Mouse (Mus musculus) ovary, postnatal 36 days (tissue): ENCODE data around the gene Cic.
"Not testable (repeated sequence)": the region's sequence is repeated elsewhere in the genome, so short reads cannot be mapped to it uniquely, and the experiment has no call there.

ENCODE experiments used
- DNase-seq: peaks from one replicate; pipeline ENCODE4 v3.0.0; 2022; ENCODE audit warnings: low spot score, mixed read lengths

Cic gene

GRCm38 (mm10) chr7:25305956-25306613, 38.6 kb downstream of the Cic start, which contains the start of gene Tmem145:
Gene Tmem145 (plus strand): TSS chr7:25306106.
- DNase-seq: peak; percentile 57

- no peak for DNase-seq
Observed at GRCm38 (mm10) chr7:25306614-25306996, 39.1 kb downstream of the Cic start.

- no peak for DNase-seq
Observed at GRCm38 (mm10) chr7:25308702-25309318, 41.3 kb downstream of the Cic start.

- no peak for DNase-seq
Observed at GRCm38 (mm10) chr7:25309425-25309824, 41.9 kb downstream of the Cic start.

GRCm38 (mm10) chr7:25311193-25311592, 43.7 kb downstream of the Cic start:
- DNase-seq: no peak

GRCm38 (mm10) chr7:25313325-25313724, 45.8 kb downstream of the Cic start:
- no peak for DNase-seq

- no peak for DNase-seq
Observed at GRCm38 (mm10) chr7:25314606-25315305, 47.3 kb downstream of the Cic start.

- DNase-seq: peak; percentile 44
Observed at GRCm38 (mm10) chr7:25315306-25316041, 48.0 kb downstream of the Cic start.

- peak; percentile 92 for DNase-seq
Observed at GRCm38 (mm10) chr7:25316532-25317445, 49.3 kb downstream of the Cic start, which contains the start of gene Megf8. Gene Megf8 (plus strand): TSS chr7:25317164.

- DNase-seq: peak; percentile 40
Observed at GRCm38 (mm10) chr7:25317446-25317999, 50.0 kb downstream of the Cic start.

- peak; percentile 60 for DNase-seq
Observed at GRCm38 (mm10) chr7:25322058-25322484, 54.6 kb downstream of the Cic start.

GRCm38 (mm10) chr7:25323219-25323618, 55.7 kb downstream of the Cic start:
- no peak for DNase-seq

- DNase-seq: not testable (repeated sequence)
Observed at GRCm38 (mm10) chr7:25325431-25325830, 57.9 kb downstream of the Cic start.

- no peak for DNase-seq
Observed at GRCm38 (mm10) chr7:25326233-25326632, 58.7 kb downstream of the Cic start.

- peak; percentile 72 for DNase-seq
Observed at GRCm38 (mm10) chr7:25333596-25334307, 66.2 kb downstream of the Cic start.

GRCm38 (mm10) chr7:25334472-25334871, 67.0 kb downstream of the Cic start:
- DNase-seq: no peak

GRCm38 (mm10) chr7:25339329-25339728, 71.8 kb downstream of the Cic start:
- no peak for DNase-seq

- no peak for DNase-seq
Observed at GRCm38 (mm10) chr7:25341000-25341784, 73.7 kb downstream of the Cic start.
